Mouse (Mus musculus) gastrocnemius, postnatal 36 days (tissue): ENCODE measurements around the gene Snx29. TPM values are rescaled to one million over a fixed set of nuclear protein-coding genes. Genes with fewer than 3 reads are reported as not detected.

ENCODE experiments used
- DNase-seq, 2 experiments: peaks; one replicate each; pipeline ENCODE4 v3.0.0; 2022
- intact Hi-C: fragments of 180-260 bp; cut with DNase I; formaldehyde crosslinking; loops from one replicate; pipeline ENCODE4 v1.15.1; 2025
- total RNA-seq, 2 experiments: library from RNA; stranded (reverse); gene quantifications; 2 replicates each; pipeline ENCODE4 v1.2.3; 2021

Snx29 gene
- total RNA-seq, 2 experiments from 2014 or later = 7.8 to 10.7 TPM

- intact Hi-C loops = loop anchor here (5.0 to 10.0 kb wide), 2 partner anchors 239 to 507 kb away; no protein-coding TSS in a partner anchor
Observed at GRCm38 (mm10) chr16:11697710-11698357, 375.1 kb downstream of the Snx29 start.

DNA sequence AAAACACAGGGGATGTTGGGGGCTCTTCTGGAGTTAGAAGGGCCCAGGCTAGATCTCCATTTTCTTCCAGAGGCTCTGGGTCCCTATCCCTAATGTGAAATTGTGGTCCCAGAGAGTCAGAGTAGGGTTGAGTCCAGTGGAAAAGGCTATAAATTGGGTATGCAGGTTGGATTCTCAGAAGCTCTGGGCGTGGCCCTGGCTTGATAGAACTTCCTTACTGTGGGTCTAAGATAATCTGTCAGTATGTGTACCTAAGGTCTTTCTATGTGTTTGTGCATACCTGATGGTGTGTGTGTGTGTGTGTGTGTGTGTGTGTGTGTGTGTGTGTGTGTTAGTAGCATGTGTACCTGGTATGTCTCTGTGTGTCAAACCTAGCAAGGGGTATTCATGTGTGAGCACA, 378.9 kb downstream of the Snx29 start:
- no peak for DNase-seq
- intact Hi-C loops = no loop called here

More at GRCm38 (mm10) chr16:11697710-11698357, 375.1 kb downstream of the Snx29 start:
- no peak for DNase-seq

DNA sequence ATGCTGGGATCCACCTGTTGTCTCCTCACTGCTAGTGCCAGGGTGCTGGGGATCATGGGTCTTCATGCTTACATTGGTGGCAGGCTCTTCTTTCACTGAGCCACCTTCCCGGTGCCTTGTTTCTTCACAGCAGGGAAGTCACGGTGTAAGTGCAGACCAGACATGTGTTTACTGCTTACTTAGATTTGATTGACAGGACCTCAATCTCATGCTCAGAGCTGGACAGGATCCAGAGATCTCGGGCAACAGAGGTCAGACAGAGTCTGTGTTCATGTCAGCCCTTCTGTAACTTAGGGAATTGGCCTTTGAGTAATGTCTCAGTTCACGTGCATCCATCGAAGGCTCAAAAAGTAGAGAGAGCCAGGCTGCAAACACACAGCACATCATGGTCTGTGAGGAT, 381.4 kb downstream of the Snx29 start:
- DNase-seq = no peak
- intact Hi-C loops = no loop called here

DNA sequence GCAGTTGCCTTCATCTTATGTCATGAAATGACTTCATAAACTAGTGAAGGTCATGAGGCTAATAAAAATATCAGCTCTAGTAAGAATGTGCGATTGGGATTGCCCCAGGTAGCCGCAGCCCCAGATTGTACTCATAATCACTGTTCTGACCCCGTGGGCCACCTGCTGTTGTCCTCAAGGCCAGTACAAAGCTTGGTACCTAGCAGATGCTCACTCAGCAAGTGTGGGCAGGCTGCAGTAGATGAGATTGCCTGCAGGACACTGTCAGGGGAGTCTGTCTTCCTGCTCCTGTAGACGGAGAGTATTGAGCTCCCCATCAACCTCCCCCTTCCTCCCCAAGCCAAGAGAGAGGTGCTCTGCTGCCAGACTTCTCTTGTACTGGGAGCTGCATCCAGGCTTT, 382.7 kb downstream of the Snx29 start:
- DNase-seq = no peak
- intact Hi-C loops = no loop called here

DNA sequence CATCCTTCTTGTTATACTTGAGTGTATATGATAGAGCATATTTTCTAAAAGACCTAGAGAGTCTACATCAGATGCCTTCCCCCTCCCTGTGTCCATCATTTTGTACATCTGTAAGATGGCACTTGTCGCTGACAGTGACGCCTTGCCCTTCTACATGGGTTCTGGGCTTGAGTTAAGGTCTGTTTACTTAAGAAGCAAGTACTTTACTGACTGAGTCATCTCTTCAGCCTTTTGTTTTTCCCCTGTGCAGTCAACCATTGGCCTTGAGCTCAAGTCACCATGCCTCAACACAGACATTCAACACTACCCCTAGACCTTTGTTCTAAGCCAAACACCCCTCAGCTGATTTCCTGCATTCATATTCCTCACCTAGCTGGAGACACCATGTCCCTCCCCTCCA, 385.4 kb downstream of the Snx29 start:
- no peak for DNase-seq
- intact Hi-C loops = no loop called here

DNA sequence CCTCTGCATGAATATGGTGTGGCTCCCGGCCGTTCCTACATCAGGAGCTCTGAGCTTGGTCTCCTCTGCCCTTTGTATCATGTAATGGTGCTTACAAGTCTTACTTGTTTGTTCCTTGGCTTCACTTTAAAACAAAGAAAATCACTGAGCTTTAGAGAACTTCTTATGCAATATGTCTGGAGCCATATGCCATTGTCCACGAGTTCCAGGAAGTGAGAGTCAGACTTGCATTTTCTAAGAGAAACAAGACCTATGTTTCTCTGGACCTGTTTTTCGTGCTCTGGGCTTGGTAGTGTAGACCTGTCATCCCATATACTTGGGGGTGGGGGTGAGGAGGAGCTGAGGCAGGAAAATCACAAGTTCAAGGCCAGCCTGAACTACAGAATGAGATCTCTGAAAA, 386.7 kb downstream of the Snx29 start:
- no peak for DNase-seq
- intact Hi-C loops = no loop called here

GRCm38 (mm10) chr16:11709999-11710667, 387.4 kb downstream of the Snx29 start:
- no peak for DNase-seq
- intact Hi-C loops = no loop called here

- intact Hi-C loops = no loop called here
- peak in 1 of 2 experiments; percentile 7 for DNase-seq
Observed at GRCm38 (mm10) chr16:11713265-11713865, 390.7 kb downstream of the Snx29 start.

DNA sequence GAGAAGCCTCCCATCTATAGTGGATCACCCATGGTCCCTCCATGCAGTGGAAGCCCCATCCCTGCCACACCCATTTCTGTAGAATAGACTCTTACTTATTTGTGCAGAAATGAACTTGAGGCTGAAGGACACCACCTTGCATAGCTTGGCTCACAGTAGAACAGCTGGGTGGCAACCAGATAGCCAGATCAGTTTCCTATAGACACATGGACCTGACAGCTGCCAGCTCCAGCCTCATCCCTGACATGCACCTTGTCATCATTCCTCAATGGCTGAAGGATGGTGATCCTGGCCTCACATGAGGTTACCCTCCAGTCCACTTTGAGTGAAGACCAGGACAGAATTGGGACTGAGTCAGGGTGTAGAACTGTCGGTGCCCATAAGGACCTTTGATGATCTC, 394.2 kb downstream of the Snx29 start:
- intact Hi-C loops = no loop called here
- DNase-seq = no peak

DNA sequence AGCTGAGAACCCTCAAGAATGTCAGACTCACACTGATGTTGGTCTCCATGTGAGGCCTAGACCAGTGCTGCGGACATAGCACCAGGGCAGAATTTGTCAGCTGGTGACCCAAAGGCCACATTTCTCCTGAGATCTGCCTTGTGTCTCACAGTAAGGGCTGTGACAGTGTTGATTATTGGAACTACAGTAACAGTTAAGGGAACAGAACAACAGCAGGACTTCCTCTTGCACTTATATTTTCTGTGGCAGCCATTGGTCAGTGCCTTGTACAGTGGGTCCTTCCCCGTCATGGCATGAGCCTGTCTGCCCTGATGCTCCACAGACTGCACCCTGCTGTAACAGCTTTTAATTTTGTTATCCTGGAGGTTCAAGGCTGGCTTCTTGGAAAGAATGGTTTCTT, 403.2 kb downstream of the Snx29 start:
- no peak for DNase-seq

GRCm38 (mm10) chr16:11727331-11727730, 404.6 kb downstream of the Snx29 start:
- DNase-seq = no peak
- intact Hi-C loops = no loop called here

More for the DNA sequence above, 403.2 kb downstream of the Snx29 start:
- intact Hi-C loops = no loop called here

GRCm38 (mm10) chr16:11728131-11728530, 405.4 kb downstream of the Snx29 start:
- DNase-seq = no peak
- intact Hi-C loops = no loop called here

- no peak for DNase-seq
- intact Hi-C loops = no loop called here
Observed at GRCm38 (mm10) chr16:11728627-11729026, 405.9 kb downstream of the Snx29 start.

- DNase-seq = no peak
- intact Hi-C loops = no loop called here
Observed at GRCm38 (mm10) chr16:11729111-11729510, 406.4 kb downstream of the Snx29 start.

DNA sequence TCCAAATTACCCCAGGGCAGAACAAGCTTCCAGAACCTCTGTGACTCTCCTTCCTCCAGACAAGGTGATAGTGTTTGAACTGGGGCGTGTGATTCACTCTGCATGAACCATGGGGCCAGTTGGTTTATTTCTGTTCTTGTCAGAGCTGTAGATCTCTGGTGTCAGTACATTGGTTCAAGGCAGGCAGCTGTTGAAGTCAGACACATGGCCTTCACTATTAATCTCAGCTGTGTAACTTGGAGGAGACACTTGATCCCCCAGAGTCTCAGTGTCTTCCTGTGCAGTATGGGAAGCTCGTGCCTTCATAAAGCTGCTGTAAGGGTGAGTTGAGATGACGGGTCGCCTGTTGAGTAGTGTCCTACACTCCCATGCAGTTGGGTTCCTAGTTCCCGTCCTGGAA, 407.1 kb downstream of the Snx29 start:
- DNase-seq = no peak
- intact Hi-C loops = no loop called here

DNA sequence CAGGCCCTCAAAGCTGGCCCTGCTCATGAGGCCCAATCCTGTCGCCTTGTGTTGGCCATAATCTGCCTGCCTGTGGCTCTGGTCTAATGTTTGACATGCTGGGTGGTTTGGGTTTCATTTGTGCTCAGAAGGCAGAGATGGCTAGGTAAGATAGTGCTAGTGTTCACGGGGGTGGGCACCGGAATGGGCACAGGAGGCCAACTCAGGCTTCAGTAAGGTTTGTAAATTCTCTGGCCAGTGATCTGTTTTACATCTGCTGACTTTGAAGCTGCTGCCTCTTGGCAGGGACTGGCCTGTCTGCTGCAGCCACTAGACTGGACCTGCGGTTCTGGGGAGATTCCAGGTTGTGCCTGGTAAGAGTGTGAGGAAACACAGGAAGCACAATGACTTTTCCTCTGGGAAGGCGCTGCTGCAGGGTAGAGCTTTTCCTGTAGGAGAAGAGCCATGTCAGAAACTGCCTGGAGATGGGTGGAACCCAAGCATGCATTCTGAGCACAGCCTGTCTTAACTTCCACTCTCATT, 408.4 kb downstream of the Snx29 start:
- intact Hi-C loops = no loop called here
- DNase-seq = no peak

DNA sequence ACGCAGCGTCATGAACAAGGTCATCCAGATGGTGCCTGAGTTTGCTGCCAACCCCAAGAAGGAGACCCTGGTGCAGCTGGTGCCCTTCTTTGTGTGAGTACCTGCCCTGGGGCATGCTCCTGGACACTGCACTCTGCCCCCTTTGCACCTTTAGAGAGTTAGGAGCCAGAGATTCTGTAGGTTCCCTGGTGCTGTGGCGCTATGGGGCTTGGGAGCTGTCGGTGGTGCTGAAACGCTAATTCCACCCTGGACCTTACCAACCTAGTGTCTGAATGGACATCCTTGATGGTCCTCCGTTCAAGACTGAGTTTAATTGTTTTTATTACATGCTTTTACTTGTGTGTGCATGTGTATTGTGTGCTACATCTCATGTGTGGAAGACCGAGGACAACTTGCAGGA, 415.6 kb downstream of the Snx29 start:
- intact Hi-C loops = no loop called here

GRCm38 (mm10) chr16:11741951-11742350, 419.2 kb downstream of the Snx29 start:
- intact Hi-C loops = no loop called here
- no peak for DNase-seq

More for the DNA sequence above, 415.6 kb downstream of the Snx29 start:
- DNase-seq = no peak

DNA sequence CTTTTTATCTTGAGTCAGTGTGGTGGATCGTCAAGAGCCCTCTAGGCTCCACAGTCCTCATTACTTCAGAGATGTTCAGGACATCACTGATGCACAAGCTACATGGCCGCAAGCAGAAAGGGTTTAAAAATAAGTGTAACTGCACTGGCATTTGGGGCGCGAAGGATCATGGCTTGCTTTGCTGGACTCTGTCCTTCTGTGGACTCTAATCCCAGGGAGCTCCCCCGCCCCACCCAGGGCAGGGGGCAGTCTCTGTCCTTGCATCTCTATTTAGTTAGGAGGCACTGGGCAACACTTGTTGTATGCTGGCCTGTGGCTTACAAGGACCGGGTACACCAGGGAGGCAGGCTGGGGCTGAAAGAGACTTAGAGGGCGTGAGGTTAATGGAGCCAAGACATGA, 419.6 kb downstream of the Snx29 start:
- peak in 1 of 2 experiments; percentile 1 for DNase-seq
- intact Hi-C loops = no loop called here

DNA sequence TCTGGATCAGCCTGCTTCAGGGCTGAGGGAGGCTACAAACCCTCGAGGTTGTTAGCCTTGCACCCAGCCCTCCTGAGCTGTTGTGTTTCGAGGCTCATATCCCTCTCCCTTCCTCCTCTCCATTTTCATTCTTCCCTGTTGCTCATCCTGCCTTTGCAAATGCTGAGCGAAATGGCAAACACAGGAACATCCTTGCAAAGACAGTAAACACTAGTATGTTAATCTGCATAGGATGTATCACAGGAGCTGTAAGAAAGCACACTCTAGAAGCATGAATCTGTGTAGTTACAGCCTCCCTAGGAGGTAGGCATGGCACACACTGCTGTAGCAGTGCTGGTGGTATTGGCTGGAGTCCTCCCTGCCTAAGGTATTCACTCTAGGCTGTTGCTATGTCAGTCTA, 420.3 kb downstream of the Snx29 start:
- intact Hi-C loops = no loop called here
- DNase-seq = no peak

DNA sequence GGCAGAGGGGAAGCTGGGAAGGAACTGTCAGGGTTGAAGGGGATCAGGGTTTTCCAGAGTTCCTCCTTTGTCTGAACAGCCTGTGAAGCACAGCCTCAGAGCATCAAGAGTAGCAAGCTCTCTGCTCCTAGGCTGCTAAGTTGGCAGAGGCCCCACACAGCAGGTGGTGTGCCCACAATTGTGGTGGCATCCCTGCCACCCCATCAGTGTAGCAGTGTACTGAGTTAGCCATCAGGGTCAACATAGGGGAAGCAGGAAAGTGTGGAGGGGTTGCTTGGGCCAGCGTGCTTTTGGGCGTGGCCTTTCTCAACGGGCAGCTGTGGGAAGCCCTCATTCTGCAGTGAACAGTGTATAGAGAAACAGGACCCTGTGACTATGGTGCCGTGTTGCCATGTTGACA, 421.0 kb downstream of the Snx29 start:
- intact Hi-C loops = no loop called here
- DNase-seq = no peak

DNA sequence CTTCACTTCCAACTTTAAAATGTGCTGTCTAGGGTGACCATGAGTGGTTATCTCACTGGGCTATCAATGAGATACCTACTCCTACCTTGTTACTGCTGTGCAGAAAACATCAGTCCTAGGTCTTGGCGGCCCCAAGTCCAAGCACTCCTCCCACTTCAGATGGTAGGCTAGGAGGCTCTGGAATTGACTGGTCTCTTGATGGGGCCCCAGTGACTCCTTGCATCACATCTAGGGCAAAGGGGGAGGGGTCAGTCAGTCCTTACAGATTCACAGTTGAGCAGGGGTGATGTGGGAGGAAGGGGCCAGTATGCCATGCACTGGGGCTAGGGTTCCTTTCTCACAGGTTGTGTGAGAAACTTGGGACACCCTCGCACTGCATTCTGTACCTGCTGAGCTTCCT, 423.3 kb downstream of the Snx29 start:
- intact Hi-C loops = no loop called here
- peak in 1 of 2 experiments; percentile 4 for DNase-seq
